Mouse (Mus musculus) right cerebral cortex, postnatal 36 days (tissue): ENCODE data around the gene Slc30a5.
"Not testable (repeated sequence)": the region's sequence is repeated elsewhere in the genome, so short reads cannot be mapped to it uniquely, and the experiment has no call there.

Source experiments
- DNase-seq, 2 experiments: peaks; one replicate each; pipeline ENCODE4 v3.0.0; 2022; ENCODE audit warnings: low spot score in 2 of 2, mixed read lengths in 1 of 2

Slc30a5 gene

DNA sequence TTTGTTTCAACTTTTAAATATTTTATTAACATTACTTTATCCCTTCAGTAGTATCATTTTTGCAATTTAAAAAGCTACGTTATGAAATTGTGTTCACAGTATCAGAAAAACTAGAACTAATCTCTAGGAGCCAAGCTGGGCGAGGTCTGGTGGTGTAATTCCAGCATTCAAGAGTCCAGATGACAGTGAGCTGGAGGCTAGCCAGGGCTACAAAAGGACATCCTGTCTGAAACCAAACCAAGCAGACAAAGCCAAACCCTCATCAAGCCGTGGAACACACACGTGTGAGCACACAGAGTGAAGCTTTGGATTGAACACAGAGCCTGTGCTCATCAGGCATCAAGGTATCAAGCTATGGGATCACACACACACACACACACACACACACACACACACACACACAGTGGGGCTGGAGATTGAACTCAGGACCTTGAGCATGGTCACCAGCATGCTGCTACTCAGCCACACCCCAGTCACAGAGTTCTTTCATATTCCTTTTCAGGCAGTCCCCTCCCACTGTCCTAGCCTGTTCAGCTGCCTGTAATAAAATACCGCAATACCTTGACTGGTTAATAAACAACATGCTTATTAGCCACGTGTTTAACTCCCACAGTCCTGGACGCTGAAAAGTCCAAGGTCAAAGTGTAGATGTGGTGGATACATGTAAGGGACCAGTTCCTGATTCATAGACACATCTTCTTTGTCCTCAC, 9.9 kb upstream of the Slc30a5 start:
- no peak for DNase-seq

GRCm38 (mm10) chr13:100841741-100842140, 8.5 kb upstream of the Slc30a5 start:
- no peak for DNase-seq

DNA sequence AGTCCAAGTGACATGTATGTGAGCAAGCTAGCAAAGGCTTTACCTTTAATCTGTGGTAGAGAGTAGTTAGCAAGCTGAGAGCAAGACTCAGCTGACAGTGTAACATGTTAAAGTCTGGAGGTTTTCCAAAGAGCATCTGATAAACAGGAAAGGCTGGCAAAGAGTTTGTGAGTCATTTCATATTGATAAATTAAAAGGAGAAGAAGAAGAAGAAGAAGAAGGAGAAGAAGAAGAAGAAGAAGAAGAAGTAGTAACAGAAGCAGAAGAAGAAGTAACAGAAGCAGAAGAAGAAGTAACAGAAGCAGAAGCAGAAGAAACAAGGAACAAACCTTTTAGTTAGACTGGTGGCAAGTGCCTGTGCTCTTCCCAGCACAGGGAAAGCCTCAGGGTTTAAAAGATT, 1.6 kb upstream of the Slc30a5 start:
- DNase-seq = no peak

- DNase-seq = no peak
These were observed 394 bp upstream of the Slc30a5 start for GRCm38 (mm10) chr13:100833640-100834002.

DNA sequence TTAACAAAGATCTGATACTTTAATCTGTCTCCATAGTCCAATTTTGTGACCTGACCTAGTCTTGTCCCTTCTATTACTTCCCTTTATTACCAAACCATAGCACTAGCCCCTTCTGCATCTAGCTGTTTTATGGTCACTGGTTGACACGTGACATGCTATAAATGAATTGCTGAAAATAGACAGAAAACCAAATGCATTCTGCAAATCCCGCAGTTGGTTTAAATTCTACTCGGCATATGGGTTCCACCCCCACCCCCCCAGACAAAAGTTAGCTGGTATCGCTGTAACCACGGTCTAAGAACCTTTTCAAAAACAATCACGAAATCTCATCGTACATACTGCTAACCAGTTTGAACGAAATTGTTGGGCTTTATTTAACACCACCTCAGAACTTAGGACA, 1.0 kb downstream of the Slc30a5 start:
- DNase-seq = no peak

GRCm38 (mm10) chr13:100831123-100831522, 2.1 kb downstream of the Slc30a5 start:
- no peak for DNase-seq

GRCm38 (mm10) chr13:100825627-100826410, 7.4 kb downstream of the Slc30a5 start:
- DNase-seq = no peak

DNA sequence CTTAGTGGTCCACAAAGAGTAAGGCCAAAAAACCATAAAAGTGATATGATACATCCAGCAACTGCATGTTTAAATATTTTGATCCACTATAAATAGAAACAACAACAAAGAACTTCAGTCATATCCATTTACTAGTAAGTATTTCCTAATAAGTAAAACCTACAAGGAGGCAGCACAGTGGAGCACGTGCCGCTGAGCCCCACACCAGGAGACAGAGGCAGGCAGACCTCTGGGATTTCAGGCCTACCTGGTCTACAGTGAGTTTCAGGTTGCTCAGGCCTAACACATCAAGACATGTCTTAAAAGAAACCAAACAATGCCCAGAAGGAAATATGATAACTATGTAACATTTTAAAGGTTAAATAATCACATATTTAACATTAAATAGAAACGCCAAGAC, 8.3 kb downstream of the Slc30a5 start:
- DNase-seq = no peak

DNA sequence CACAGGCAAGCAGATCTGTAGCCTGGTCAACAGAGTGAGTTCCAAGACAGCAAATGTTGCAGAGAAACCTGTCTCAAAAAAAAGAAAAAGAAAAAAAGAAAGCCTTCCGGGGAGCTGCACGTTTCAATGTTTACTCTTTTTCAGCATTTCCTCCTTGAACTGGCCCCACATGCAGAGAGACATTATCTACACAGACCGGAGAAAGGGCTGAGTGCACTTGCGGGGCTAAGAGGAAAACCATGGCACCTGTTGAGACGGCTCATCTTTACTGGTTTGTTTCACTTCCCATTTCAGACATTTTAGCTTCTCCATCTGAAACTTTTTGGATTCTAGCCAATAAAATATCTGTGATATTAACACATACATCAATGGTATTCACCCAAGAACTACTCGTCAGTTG, 8.9 kb downstream of the Slc30a5 start:
- no peak for DNase-seq

- no peak for DNase-seq
These were observed 9.4 kb downstream of the Slc30a5 start for GRCm38 (mm10) chr13:100823863-100824262.

DNA sequence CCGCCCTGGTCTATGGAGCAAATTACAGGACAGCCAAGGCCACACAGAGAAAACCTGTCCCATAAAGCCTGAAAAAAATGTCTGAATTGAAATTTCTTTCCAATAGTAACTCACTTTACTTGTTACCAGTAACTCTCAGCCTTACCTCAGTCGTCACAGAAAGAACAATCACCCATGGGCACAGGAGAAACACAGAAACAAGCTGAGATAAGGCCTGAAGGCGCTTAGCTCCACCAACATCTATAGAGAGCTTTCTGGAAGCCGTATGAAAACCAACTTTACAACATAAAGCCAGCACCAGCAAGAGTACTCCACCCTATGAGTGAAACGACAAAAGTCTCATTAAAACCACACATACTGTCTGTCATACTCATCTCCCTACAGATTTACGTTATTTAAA, 18.8 kb downstream of the Slc30a5 start:
- DNase-seq = no peak

GRCm38 (mm10) chr13:100805776-100806175, 27.5 kb downstream of the Slc30a5 start:
- no peak for DNase-seq

DNA sequence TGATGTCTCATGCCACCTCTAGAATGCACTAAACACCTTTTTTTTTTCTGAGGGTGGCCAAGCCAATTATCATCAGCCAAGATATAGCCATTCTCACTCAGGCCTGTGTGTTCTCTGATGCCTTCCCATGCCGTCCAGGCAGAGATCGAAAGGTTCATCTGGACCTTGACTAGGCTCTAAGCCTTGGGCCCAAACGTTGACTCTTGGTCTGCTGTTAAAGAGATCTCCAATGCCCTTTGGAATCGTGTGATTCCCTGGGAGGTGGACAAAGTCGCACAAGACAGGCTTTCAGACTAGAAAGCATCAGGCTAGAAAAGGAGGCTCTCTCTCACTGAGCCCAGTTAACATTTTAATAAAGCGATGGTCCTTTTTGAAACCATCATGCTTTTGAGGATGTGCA, 36.1 kb downstream of the Slc30a5 start:
- DNase-seq = no peak

DNA sequence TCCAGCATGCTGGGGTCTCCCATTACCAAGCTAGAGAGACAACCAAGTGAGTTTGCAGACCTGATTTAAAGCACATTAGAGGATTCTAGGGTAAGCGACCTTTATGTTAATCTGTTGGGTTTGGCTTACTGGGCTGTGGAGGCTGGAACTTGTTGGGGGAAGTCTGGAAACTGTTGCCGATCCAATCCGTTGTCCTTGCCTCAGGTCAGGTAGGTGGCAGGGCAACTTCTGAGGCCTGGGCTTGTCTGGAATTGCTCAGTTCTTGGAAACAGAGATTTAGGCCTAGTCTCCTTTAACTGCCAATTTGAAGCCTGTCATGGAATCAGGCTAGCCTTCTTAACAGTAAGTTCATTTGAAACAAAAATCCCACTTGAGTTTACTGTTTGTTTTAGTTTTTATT, 44.1 kb downstream of the Slc30a5 start:
- DNase-seq = no peak

DNA sequence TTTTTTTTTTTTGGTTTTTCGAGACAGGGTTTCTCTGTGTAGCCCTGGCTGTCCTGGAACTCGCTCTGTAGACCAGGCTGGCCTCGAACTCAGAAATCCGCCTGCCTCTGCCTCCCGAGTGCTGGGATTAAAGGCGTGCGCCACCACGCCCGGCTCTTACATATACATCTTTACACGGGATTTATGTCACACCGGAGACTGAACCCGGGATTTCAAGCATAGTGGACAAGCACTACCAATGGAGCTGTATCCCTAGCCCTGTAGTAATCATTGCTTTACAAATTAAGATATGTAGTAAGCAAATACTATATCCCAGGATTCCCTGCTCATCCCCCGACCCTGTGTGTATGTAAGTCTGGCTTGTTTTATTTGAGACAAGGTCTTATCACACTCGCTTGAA, 45.2 kb downstream of the Slc30a5 start:
- not testable (repeated sequence) for DNase-seq

DNA sequence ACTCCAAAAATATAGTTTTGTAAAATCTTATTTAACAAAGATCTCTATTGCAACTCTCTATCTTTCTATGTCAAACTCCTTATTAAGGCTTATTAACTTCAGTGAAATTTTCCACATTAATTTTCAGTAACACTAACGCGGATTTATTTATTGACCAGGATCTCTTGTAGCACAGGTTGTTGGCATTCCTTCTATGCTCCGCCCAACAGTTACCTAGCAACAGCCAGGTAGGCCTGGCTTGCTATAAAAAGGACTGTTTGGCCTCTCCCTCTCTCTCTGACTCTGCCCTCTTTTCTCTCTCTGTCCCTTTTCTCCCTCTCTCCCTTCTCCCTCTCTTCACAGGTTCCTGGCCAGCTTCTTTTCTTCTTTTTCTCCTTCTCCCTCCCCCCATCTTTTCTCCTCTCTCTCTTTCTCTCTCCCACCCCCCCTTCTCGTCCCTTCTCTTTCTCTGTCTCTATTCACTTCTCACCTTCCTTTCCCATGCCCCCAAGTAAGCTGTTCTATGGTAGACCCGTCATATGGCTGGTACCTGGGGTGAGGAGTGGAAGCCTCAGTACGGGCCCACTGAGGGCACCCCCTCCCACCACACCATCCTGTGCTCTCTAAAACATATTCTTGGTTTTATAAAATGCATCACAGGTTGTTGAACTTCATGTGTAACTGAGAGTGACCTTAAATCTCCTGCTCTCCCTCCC, 45.8 kb downstream of the Slc30a5 start:
- DNase-seq = no peak

DNA sequence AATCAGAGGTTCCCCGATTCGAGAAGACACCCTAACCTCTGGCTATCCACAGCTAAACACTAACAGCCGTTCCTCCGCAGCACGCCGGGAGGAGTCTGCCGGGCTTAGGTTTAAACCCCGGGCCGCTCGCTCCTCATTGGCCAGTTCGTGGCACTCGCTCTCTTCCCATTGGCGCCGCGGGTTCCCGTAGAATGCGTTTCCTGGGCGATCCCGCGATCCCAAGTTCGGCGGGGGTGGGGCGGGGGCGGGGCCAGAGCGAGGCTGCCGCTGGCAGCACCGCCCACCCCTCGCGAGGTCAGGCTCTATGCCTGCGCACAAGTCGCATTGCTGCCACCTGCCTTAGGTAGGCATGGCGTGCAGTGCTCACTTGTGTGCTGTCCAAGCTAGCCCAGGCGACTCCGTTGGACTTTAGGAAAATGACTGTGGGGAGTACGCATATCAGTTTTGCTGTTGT, 46.8 kb downstream of the Slc30a5 start, which contains the start of gene Ccnb1:
Gene Ccnb1 (minus strand): TSS at position 157 of the 454 bp plus-strand sequence.
- DNase-seq = peak; percentile 80 to 82

GRCm38 (mm10) chr13:100785806-100786413, 47.3 kb downstream of the Slc30a5 start:
- DNase-seq = no peak

GRCm38 (mm10) chr13:100777491-100777890, 55.7 kb downstream of the Slc30a5 start:
- DNase-seq = no peak

GRCm38 (mm10) chr13:100776710-100777109, 56.5 kb downstream of the Slc30a5 start:
- no peak for DNase-seq

DNA sequence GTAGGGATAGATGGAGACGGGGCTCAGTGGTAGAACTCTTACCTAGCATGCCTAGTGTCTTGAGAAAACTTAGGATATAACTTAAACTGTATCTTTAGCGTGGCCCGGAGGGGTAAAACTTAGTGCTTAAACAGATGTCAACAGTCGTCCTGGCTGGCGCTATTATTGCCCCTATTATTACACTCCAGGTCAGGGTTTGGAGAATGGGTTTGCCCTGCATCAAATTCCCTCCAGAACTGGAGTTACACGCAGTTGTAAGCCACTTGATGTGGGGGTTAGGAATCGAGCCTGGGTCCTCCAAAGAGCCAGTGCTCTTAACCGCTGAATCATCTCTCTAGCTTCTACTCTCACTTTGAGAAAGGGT, 57.2 kb downstream of the Slc30a5 start:
- no peak for DNase-seq
